Mouse (Mus musculus) retina, postnatal 7 days (tissue): ENCODE results near the gene Tmem132d.

Experiments used
- DNase-seq: peaks from one replicate; pipeline ENCODE4 v3.0.0-alpha.2; 2012; ENCODE audit warnings: low read depth, low spot score

Gene Tmem132d

GRCm38 (mm10) chr5:128218281-128218680, 214.6 kb downstream of the Tmem132d start:
- DNase-seq, result no peak

GRCm38 (mm10) chr5:128211125-128211524, 221.8 kb downstream of the Tmem132d start:
- DNase-seq, result no peak

- DNase-seq, result no peak
Measured at GRCm38 (mm10) chr5:128205716-128206115, 227.2 kb downstream of the Tmem132d start.

GRCm38 (mm10) chr5:128204685-128205320, 228.1 kb downstream of the Tmem132d start:
- no peak for DNase-seq

GRCm38 (mm10) chr5:128203879-128204581, 228.8 kb downstream of the Tmem132d start:
- DNase-seq, result no peak

GRCm38 (mm10) chr5:128194106-128194505, 238.8 kb downstream of the Tmem132d start:
- no peak for DNase-seq

- DNase-seq, result no peak
Measured at GRCm38 (mm10) chr5:128192485-128193055, 240.3 kb downstream of the Tmem132d start.

- DNase-seq, result no peak
Measured at GRCm38 (mm10) chr5:128191710-128192109, 241.2 kb downstream of the Tmem132d start.

GRCm38 (mm10) chr5:128190243-128190820, 242.5 kb downstream of the Tmem132d start:
- DNase-seq, result no peak

GRCm38 (mm10) chr5:128176234-128176633, 256.6 kb downstream of the Tmem132d start:
- DNase-seq, result no peak

GRCm38 (mm10) chr5:128158901-128159675, 273.8 kb downstream of the Tmem132d start:
- no peak for DNase-seq

GRCm38 (mm10) chr5:128151461-128151860, 281.4 kb downstream of the Tmem132d start:
- no peak for DNase-seq

- DNase-seq, result no peak
Measured at GRCm38 (mm10) chr5:128146901-128147645, 285.8 kb downstream of the Tmem132d start.

GRCm38 (mm10) chr5:128144799-128145198, 288.1 kb downstream of the Tmem132d start:
- DNase-seq, result no peak

- no peak for DNase-seq
Measured at GRCm38 (mm10) chr5:128136818-128137217, 296.1 kb downstream of the Tmem132d start.

GRCm38 (mm10) chr5:128122656-128123055, 310.2 kb downstream of the Tmem132d start:
- no peak for DNase-seq

GRCm38 (mm10) chr5:128119171-128119570, 313.7 kb downstream of the Tmem132d start:
- no peak for DNase-seq

GRCm38 (mm10) chr5:128113107-128113506, 319.8 kb downstream of the Tmem132d start:
- no peak for DNase-seq

- no peak for DNase-seq
Measured at GRCm38 (mm10) chr5:128112518-128112917, 320.4 kb downstream of the Tmem132d start.

GRCm38 (mm10) chr5:128111664-128112063, 321.2 kb downstream of the Tmem132d start:
- no peak for DNase-seq

GRCm38 (mm10) chr5:128102556-128102955, 330.3 kb downstream of the Tmem132d start:
- no peak for DNase-seq
